Mouse (Mus musculus) brain, embryonic 14.5 days (tissue): ENCODE results near the gene Pid1. TPM values are rescaled to one million over a fixed set of nuclear protein-coding genes. Genes with fewer than 3 reads are reported as not detected.

Experiments
- DNase-seq: peaks from one replicate; pipeline ENCODE4 v3.0.0-alpha.2; 2011; ENCODE audit warnings: low read depth
- CTCF ChIP-seq: fragments of 200-500 bp; IDR thresholded peaks from 2 replicates; pipeline ENCODE4 v1.5.1; 2012; ENCODE audit warnings: inconsistent platforms, mild to moderate bottlenecking, moderate library complexity, borderline replicate concordance; ENCODE audit not compliant: insufficient read depth, insufficient read length; ENCODE audit errors: extremely low read depth
- POLR2A ChIP-seq: fragments of 200-500 bp; IDR thresholded peaks from 2 replicates; pipeline ENCODE4 v1.6.1; 2012; ENCODE audit warnings: mild to moderate bottlenecking, inconsistent platforms, borderline replicate concordance; ENCODE audit not compliant: poor library complexity, insufficient read depth, insufficient read length, severe bottlenecking; ENCODE audit errors: extremely low read depth
- polyA plus RNA-seq: library from polyadenylated mRNA; depleted of rRNA; stranded (reverse); fragments of >200 nt; gene quantifications from 2 replicates; pipeline ENCODE4 v1.2.3, GENCODE M21; 2012

The Pid1 gene
- polyA plus RNA-seq, 1 experiment = 49.9 TPM

- DNase-seq = no peak
- TF ChIP-seq POLR2A (no peak), CTCF (no peak)
Observed at GRCm38 (mm10) chr1:84012871-84013375, 351.1 kb downstream of the Pid1 start.

GRCm38 (mm10) chr1:84002630-84003029 is 361.4 kb downstream of the Pid1 start:
- TF ChIP-seq POLR2A (no peak), CTCF (no peak)
- no peak for DNase-seq
